Mouse (Mus musculus): Measurements from ENCODE around the gene Slc16a13. TPM values are rescaled to one million over a fixed set of nuclear protein-coding genes. Genes with fewer than 3 reads are reported as not detected.

Gene Slc16a13
- polyA plus RNA-seq, 1 experiment from 2014 or later = 10.3 TPM

DNA sequence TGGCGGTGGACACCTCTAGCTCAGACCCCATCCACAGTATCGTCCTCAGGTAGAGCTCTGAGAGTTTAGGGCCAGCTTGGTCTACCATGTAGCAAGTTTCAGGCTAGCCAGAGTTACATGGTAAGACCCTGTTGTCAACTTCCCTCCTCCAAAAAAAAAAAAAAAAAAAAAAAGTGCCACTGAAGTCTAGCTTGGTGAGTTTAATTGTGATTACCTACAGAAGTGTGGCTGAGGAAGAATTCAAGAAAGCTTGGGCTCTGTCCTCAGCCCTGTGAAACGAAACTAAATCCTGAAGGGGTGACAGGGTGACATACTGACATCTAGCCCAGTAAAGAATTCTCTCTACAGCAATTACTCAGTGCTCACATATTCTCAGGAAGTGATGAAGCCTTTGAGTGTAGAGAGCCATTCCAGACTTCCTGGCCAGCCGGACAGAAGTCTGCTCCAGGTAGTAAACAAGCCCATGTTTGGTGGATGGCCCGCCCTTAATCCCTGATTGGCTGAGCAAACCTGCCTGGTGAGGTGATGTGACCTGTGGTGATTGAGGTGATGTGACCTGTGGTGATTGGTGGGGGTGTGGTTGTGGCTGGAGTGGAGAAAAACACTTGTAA, 12.0 kb downstream of the Slc16a13 start:
- WGBS = 68% methylated on average over 5 of the region's 5 CpGs
- Histone ChIP-seq H3K27ac (replicated peaks) (no peak overlapping the region), H3K4me3 (replicated peaks) (no peak overlapping the region), H3K27me3 (peaks cover 21% of the 10 kb centered on the region), H3K9ac (no peak overlapping the region), H3K9me3 (replicated peaks) (no peaks in the 10 kb centered on the region), H3K4me2 (replicated peaks) (no peak overlapping the region), H3K4me1 (peaks cover 4% of the 10 kb centered on the region), H3K36me3 (no peaks in the 10 kb centered on the region)
- ATAC-seq (ENCODE audit: insufficient number of reproducible peaks, low FRiP score, low TSS enrichment, low read depth) = no peak

DNA sequence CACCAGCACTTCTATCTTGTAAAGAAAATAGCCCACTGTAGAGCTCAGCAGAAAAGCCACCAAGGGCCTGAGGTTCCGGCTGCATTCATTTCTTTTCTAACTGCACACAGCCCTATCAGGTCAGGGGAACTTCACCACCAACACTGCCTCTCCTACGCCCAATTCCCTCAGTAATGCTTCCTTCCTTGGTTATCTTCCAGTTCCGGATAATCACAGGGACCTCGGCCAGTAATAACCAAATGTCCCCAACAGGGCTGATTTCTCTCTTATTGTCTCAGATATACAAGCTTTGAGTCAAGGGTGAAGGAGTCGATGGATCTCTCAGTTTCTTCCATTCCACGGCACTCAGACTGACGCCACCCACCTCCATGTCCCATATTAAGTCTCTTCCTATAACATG, 13.6 kb downstream of the Slc16a13 start:
- Histone ChIP-seq H3K27me3 (0 out of 2 replicates have a peak, but pooled peaks cover 7% of the 10 kb centered on the region), H3K9me3 (replicated peaks) (no peaks in the 10 kb centered on the region), H3K27ac (replicated peaks) (no peak overlapping the region), H3K4me1 (no peaks in the 10 kb centered on the region), H3K4me3 (replicated peaks) (no peak overlapping the region), H3K36me3 (no peaks in the 10 kb centered on the region), H3K9ac (no peak overlapping the region), H3K4me2 (replicated peaks) (no peak overlapping the region)
- ATAC-seq (ENCODE audit: insufficient number of reproducible peaks, low FRiP score, low TSS enrichment, low read depth) = no peak
- 81% methylated on average over 7 of the region's 7 CpGs for WGBS

DNA sequence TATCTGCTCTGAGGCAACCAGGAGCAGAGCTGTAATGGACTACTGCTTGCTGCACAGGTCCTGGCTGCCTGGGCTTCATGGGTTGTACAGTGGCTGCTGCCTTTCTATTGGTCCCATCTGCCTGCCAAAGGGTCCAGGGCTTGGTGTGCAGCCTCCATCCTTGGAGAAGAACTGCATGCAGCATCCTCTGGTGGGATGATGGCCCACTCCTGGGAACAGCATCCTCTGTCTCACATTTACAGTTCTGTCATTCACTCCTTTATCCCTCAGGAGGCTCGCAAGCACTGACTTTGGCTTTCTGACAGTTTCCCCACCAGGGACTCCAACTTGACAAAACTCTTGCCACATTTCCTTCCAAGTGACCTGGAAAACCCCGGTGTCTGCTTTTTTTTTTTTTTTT, 14.1 kb downstream of the Slc16a13 start:
- Histone ChIP-seq H3K4me1 (no peaks in the 10 kb centered on the region), H3K36me3 (no peaks in the 10 kb centered on the region), H3K9me3 (replicated peaks) (no peaks in the 10 kb centered on the region), H3K27me3 (0 out of 2 replicates have a peak, but pooled peaks cover 2% of the 10 kb centered on the region), H3K4me3 (replicated peaks) (no peak overlapping the region), H3K4me2 (replicated peaks) (no peak overlapping the region), H3K9ac (no peak overlapping the region), H3K27ac (replicated peaks) (no peak overlapping the region)
- WGBS = 62% methylated on average over 2 of the region's 2 CpGs
- ATAC-seq (ENCODE audit: insufficient number of reproducible peaks, low FRiP score, low TSS enrichment, low read depth) = no peak

- no peak for ATAC-seq (ENCODE audit: insufficient number of reproducible peaks, low FRiP score, low TSS enrichment, low read depth)
- 39% methylated on average over 5 of the region's 5 CpGs for WGBS
Observed at GRCm38 (mm10) chr11:70201691-70202090, 19.2 kb downstream of the Slc16a13 start.

GRCm38 (mm10) chr11:70200036-70200608, 20.7 kb downstream of the Slc16a13 start:
- Histone ChIP-seq H3K9ac (no peak overlapping the region), H3K4me2 (replicated peaks) (no peak overlapping the region), H3K27ac (replicated peaks) (no peak overlapping the region), H3K9me3 (replicated peaks) (no peaks in the 10 kb centered on the region), H3K4me1 (no peaks in the 10 kb centered on the region; the same call in 1 of the 2 replicates), H3K36me3 (no peaks in the 10 kb centered on the region), H3K4me3 (replicated peaks) (no peak overlapping the region), H3K27me3 (no peaks in the 10 kb centered on the region)
- WGBS = 70% methylated on average over 5 of the region's 5 CpGs
- no peak for ATAC-seq (ENCODE audit: insufficient number of reproducible peaks, low FRiP score, low TSS enrichment, low read depth)

More at GRCm38 (mm10) chr11:70201691-70202090, 19.2 kb downstream of the Slc16a13 start:
- H3K9ac ChIP-seq = no peak overlapping the region
- H3K4me1 ChIP-seq = no peaks in the 10 kb centered on the region; the same call in 1 of the 2 replicates
- no peak overlapping the region for H3K4me2 ChIP-seq (replicated peaks)
- H3K4me3 ChIP-seq (replicated peaks) = no peak overlapping the region
- no peaks in the 10 kb centered on the region for H3K27me3 ChIP-seq
- H3K36me3 ChIP-seq = no peaks in the 10 kb centered on the region
- H3K9me3 ChIP-seq (replicated peaks) = no peaks in the 10 kb centered on the region
- no peak overlapping the region for H3K27ac ChIP-seq (replicated peaks)

GRCm38 (mm10) chr11:70199107-70199506, 21.8 kb downstream of the Slc16a13 start:
- Histone ChIP-seq H3K27me3 (no peaks in the 10 kb centered on the region), H3K4me1 (no peaks in the 10 kb centered on the region; the same call in 1 of the 2 replicates), H3K4me2 (replicated peaks) (no peak overlapping the region), H3K9ac (no peak overlapping the region), H3K4me3 (replicated peaks) (no peak overlapping the region), H3K27ac (replicated peaks) (no peak overlapping the region), H3K9me3 (replicated peaks) (no peaks in the 10 kb centered on the region), H3K36me3 (no peaks in the 10 kb centered on the region)
- 78% methylated on average over 8 of the region's 8 CpGs for WGBS
- ATAC-seq (ENCODE audit: insufficient number of reproducible peaks, low FRiP score, low TSS enrichment, low read depth) = no peak

DNA sequence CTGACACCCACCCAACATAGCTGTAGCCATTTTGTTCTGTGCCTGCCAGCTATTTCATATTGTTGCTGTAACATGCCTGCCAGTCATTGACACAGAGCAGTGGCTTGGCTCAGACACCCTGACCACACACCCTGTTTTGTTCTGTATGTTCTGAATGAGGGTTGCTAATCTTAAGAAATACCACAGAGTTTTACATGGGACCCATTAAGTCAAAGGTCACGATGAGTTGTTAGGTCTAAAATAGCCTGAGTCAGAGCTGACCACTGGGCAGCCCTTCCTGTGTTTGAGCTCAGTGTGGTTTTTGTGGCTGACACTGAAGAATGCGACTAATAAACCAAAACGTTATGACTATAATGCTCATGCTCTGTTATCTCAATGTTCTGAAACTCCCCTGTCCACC, 22.5 kb downstream of the Slc16a13 start:
- Histone ChIP-seq H3K4me1 (no peaks in the 10 kb centered on the region; the same call in 1 of the 2 replicates), H3K36me3 (no peaks in the 10 kb centered on the region), H3K4me3 (replicated peaks) (no peak overlapping the region), H3K4me2 (replicated peaks) (no peak overlapping the region), H3K27me3 (no peaks in the 10 kb centered on the region), H3K27ac (replicated peaks) (no peak overlapping the region), H3K9ac (no peak overlapping the region), H3K9me3 (replicated peaks) (no peaks in the 10 kb centered on the region)
- no peak for ATAC-seq (ENCODE audit: insufficient number of reproducible peaks, low FRiP score, low TSS enrichment, low read depth)
- 78% methylated on average over 3 of the region's 3 CpGs for WGBS

DNA sequence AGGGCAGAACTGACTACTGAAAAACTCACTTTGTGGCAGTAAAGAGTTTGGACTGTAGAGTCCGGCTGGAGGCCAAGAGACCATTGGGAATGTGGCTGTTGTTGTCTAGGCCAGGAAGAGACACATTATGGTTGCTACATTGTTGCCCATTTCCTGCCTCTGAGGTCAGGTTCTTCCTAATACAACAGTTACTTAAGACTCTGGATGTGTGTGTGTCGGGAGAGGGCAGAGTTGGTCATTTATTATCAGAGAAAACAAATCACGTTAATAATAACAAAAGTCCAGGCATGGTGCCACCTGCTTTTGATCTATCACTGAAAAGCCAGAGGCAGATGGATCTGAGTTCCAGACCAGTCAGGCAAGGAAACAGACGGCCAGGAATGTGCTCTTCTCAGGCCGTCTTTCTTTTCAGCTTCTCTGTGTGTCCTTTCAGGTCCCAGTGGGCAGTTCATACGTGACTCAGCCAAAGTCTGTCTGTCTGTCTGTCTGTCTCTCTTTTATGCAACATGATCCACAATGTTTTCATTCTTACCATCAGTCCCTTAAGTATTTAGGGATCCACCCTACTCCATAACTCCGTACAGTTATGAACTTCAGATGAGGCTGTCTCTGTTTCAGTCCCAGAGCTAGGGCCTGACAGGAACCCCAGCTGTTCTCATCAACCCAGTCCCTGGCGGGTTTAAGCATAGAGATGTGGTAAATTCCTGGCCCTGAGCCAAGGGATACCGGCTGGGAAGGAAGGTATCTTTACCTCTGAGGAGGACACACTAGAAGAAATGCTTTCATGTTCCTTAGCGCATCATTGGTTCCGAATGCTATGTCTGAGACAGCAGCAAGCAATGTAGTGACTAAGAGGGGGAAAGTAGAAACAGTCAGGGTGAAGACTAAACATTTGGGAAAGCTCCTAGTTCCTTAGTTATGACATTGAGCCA, 27.2 kb downstream of the Slc16a13 start:
- no peaks in the 10 kb centered on the region for H3K4me1 ChIP-seq
- no peaks in the 10 kb centered on the region for H3K36me3 ChIP-seq
- H3K9ac ChIP-seq = no peak overlapping the region
- no peak for ATAC-seq (ENCODE audit: insufficient number of reproducible peaks, low FRiP score, low TSS enrichment, low read depth)
- H3K9me3 ChIP-seq (replicated peaks) = no peaks in the 10 kb centered on the region
- H3K27me3 ChIP-seq = no peaks in the 10 kb centered on the region
- H3K4me2 ChIP-seq (replicated peaks) = no peak overlapping the region
- WGBS = 43% methylated on average over 11 of the region's 11 CpGs
- no peak overlapping the region for H3K27ac ChIP-seq (replicated peaks)
- no peak overlapping the region for H3K4me3 ChIP-seq (replicated peaks)

DNA sequence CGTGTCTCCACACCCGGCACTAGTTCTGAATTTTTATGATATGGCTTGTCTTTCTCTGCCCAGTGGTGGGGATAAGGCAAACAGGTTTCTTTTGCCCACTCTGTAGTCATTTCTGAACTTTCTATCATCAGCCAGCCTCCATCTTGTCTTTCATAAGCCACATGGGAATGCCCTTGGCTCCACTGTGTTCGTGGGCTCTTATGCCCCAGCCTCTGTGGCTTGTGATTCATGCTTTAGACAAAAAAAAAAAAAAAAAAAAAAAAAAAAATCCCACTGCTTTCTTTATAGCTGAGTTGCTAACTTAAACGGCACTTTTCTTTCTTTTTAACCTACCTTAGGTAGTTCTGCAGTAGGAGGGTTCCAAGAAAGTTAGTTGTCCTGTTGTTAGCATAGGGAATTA, 28.7 kb downstream of the Slc16a13 start:
- Histone ChIP-seq H3K27me3 (no peaks in the 10 kb centered on the region), H3K36me3 (no peaks in the 10 kb centered on the region), H3K27ac (replicated peaks) (no peak overlapping the region), H3K9me3 (replicated peaks) (no peaks in the 10 kb centered on the region), H3K4me2 (replicated peaks) (no peak overlapping the region), H3K4me3 (replicated peaks) (no peak overlapping the region), H3K9ac (no peak overlapping the region), H3K4me1 (no peaks in the 10 kb centered on the region)
- 70% methylated on average over 4 of the region's 4 CpGs for WGBS
- no peak for ATAC-seq (ENCODE audit: insufficient number of reproducible peaks, low FRiP score, low TSS enrichment, low read depth)

DNA sequence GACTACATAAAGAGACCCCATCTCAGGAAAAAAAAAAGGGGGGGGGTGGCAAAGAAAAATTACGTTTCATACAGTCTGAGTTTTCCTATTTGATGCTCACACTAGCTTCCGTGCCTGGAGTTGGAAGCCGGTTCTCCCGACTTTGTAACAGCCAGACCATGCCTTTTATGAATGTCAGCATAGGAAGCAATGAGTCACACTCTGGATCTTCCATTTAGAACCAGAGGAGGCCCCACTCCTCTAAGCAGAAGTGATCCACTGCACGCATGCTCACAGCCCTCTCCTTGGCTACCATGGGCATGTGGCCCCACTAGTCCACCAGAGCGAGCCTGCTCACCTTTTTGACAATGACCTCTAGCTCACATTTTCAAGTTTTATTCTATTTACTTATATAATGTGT, 29.7 kb downstream of the Slc16a13 start:
- no peak overlapping the region for H3K27ac ChIP-seq (replicated peaks)
- H3K4me3 ChIP-seq (replicated peaks) = no peak overlapping the region
- no peaks in the 10 kb centered on the region for H3K4me1 ChIP-seq
- H3K9ac ChIP-seq = no peak overlapping the region
- no peaks in the 10 kb centered on the region for H3K9me3 ChIP-seq (replicated peaks)
- WGBS = 84% methylated on average over 6 of the region's 6 CpGs
- H3K36me3 ChIP-seq = no peaks in the 10 kb centered on the region
- ATAC-seq (ENCODE audit: insufficient number of reproducible peaks, low FRiP score, low TSS enrichment, low read depth) = no peak
- no peaks in the 10 kb centered on the region for H3K27me3 ChIP-seq
- H3K4me2 ChIP-seq (replicated peaks) = no peak overlapping the region

- WGBS = 79% methylated on average over 28 of the region's 28 CpGs
- H3K27me3 ChIP-seq = no peaks in the 10 kb centered on the region
- ATAC-seq (ENCODE audit: insufficient number of reproducible peaks, low FRiP score, low TSS enrichment, low read depth) = no peak
Observed at GRCm38 (mm10) chr11:70189319-70190134, 31.3 kb downstream of the Slc16a13 start.

More at GRCm38 (mm10) chr11:70189319-70190134, 31.3 kb downstream of the Slc16a13 start:
- no peaks in the 10 kb centered on the region for H3K36me3 ChIP-seq
- no peak overlapping the region for H3K27ac ChIP-seq (replicated peaks)
- H3K4me1 ChIP-seq = no peaks in the 10 kb centered on the region
- H3K9me3 ChIP-seq (replicated peaks) = no peaks in the 10 kb centered on the region
- no peak overlapping the region for H3K9ac ChIP-seq
- H3K4me2 ChIP-seq (replicated peaks) = no peak overlapping the region
- no peak overlapping the region for H3K4me3 ChIP-seq (replicated peaks)
